Mouse (Mus musculus) CH12.LX (cell line): Measurements from ENCODE around the gene Psip1. TPM values are rescaled to one million over a fixed set of nuclear protein-coding genes. Genes with fewer than 3 reads are reported as not detected.

Experiments used
- DNase-seq: peaks from one replicate; pipeline ENCODE4 v3.0.0-alpha.2; 2013; ENCODE audit errors: extremely low read depth
- H3K27ac ChIP-seq: 2 replicates; pipeline ENCODE4 v1.5.1; 2012; ENCODE audit warnings: low read depth, mild to moderate bottlenecking, control low read depth, moderate library complexity; ENCODE audit not compliant: insufficient read depth
- H3K27me3 ChIP-seq: replicated peaks from 2 replicates; pipeline ENCODE3; 2012; ENCODE audit warnings: inconsistent platforms
- H3K36me3 ChIP-seq, 2 experiments: replicated peaks in 1 of 2; 2 replicates each; pipeline versions ENCODE3 to v1.6.1; 2012; ENCODE audit warnings: inconsistent platforms in 1 of 2, low read length in 1 of 2, mild to moderate bottlenecking in 1 of 2, mixed read lengths in 1 of 2, moderate library complexity in 1 of 2; ENCODE audit not compliant: control insufficient read depth in 1 of 2, insufficient read depth in 1 of 2
- H3K4me1 ChIP-seq, 2 experiments: 2 replicates each; pipeline ENCODE4 v1.6.1; 2012; ENCODE audit warnings: inconsistent platforms in 1 of 2, moderate library complexity in 1 of 2; ENCODE audit not compliant: insufficient read depth in 2 of 2, control insufficient read depth in 1 of 2
- H3K4me2 ChIP-seq: 2 replicates; pipeline ENCODE4 v1.6.1; 2012; ENCODE audit warnings: low read depth, mild to moderate bottlenecking, control low read depth; ENCODE audit not compliant: poor library complexity, insufficient read depth, severe bottlenecking
- H3K4me3 ChIP-seq, 3 experiments: fragments of 150-350 bp in 1 of 3; sonication (generic) in 1 of 3; replicated peaks in 1 of 3; 2 replicates each; pipeline versions ENCODE3 to v1.5.1; 2011 to 2012; ENCODE audit warnings: low read depth in 2 of 3, low read length in 2 of 3, mild to moderate bottlenecking in 2 of 3, moderate library complexity in 2 of 3, control low read depth in 1 of 3, improper control_type of control experiment in 1 of 3, inconsistent platforms in 1 of 3, mixed read lengths in 1 of 3; ENCODE audit not compliant: poor library complexity in 1 of 3
- H3K79me2 ChIP-seq: replicated peaks from 2 replicates; pipeline ENCODE4 v1.6.1; 2012; ENCODE audit warnings: mild to moderate bottlenecking, moderate library complexity; ENCODE audit not compliant: control insufficient read depth, poor library complexity, insufficient read depth, severe bottlenecking; ENCODE audit errors: extremely low read depth
- H3K9ac ChIP-seq: 2 replicates; pipeline ENCODE4 v1.6.1; 2012; ENCODE audit warnings: low read depth, mild to moderate bottlenecking, control low read depth, moderate library complexity; ENCODE audit not compliant: insufficient read depth
- H3K9me3 ChIP-seq: replicated peaks from 2 replicates; pipeline ENCODE3; 2012; ENCODE audit warnings: low read length, inconsistent platforms, mixed read lengths
- BHLHE40 ChIP-seq: IDR thresholded peaks from 2 replicates; pipeline ENCODE4 v1.6.1; 2011; ENCODE audit warnings: mild to moderate bottlenecking, low read depth, low read length, improper control_type of control experiment
- CHD1 ChIP-seq: IDR thresholded peaks from 2 replicates; pipeline ENCODE4 v1.6.1; 2012; ENCODE audit warnings: low read depth, low read length, improper control_type of control experiment, inconsistent platforms
- CHD2 ChIP-seq: IDR thresholded peaks from 2 replicates; pipeline ENCODE4 v1.6.1; 2011; ENCODE audit warnings: low read length, improper control_type of control experiment
- CTCF ChIP-seq, 2 experiments: IDR thresholded peaks in 1 of 2; conservative IDR thresholded peaks in 1 of 2; 2 replicates each; pipeline ENCODE4 v1.5.1; 2011 to 2012; ENCODE audit warnings: low read depth in 2 of 2, low read length in 2 of 2, improper control_type of control experiment in 1 of 2, inconsistent platforms in 1 of 2, mild to moderate bottlenecking in 1 of 2, moderate library complexity in 1 of 2
- ELF1 ChIP-seq: IDR thresholded peaks from 2 replicates; pipeline ENCODE4 v1.6.1; 2014; ENCODE audit warnings: low read depth, mild to moderate bottlenecking, inconsistent platforms, low read length, improper control_type of control experiment
- ETS1 ChIP-seq: conservative IDR thresholded peaks from 2 replicates; pipeline ENCODE4 v1.6.1; 2012; ENCODE audit warnings: low read depth, mild to moderate bottlenecking, inconsistent platforms, low read length, improper control_type of control experiment, moderate library complexity
- GABPA ChIP-seq: IDR thresholded peaks from 2 replicates; pipeline ENCODE4 v1.6.1; 2012; ENCODE audit warnings: low read depth, low read length, improper control_type of control experiment, inconsistent platforms; ENCODE audit not compliant: insufficient replicate concordance
- KAT2A ChIP-seq: IDR thresholded peaks from 2 replicates; pipeline ENCODE4 v1.6.1; 2012; ENCODE audit warnings: low read length, improper control_type of control experiment, inconsistent platforms; ENCODE audit not compliant: insufficient replicate concordance
- NRF1 ChIP-seq: IDR thresholded peaks from 2 replicates; pipeline ENCODE4 v1.6.1; 2014; ENCODE audit warnings: low read depth, mild to moderate bottlenecking, inconsistent platforms, low read length, improper control_type of control experiment, moderate library complexity
- POLR2A ChIP-seq: IDR thresholded peaks from 2 replicates; pipeline ENCODE4 v1.6.1; 2011; ENCODE audit warnings: low read depth, mild to moderate bottlenecking, improper control_type of control experiment, low read length
- POLR2AphosphoS2 ChIP-seq: IDR thresholded peaks from 2 replicates; pipeline ENCODE4 v1.6.1; 2011; ENCODE audit warnings: low read depth, low read length, improper control_type of control experiment
- RAD21 ChIP-seq: IDR thresholded peaks from 2 replicates; pipeline ENCODE4 v1.6.1; 2011; ENCODE audit warnings: low read depth, mild to moderate bottlenecking, low read length, improper control_type of control experiment, moderate library complexity
- RCOR1 ChIP-seq: conservative IDR thresholded peaks from 2 replicates; pipeline ENCODE4 v1.6.1; 2012; ENCODE audit warnings: low read depth, mild to moderate bottlenecking, inconsistent platforms, low read length, improper control_type of control experiment
- TBP ChIP-seq: conservative IDR thresholded peaks from 2 replicates; pipeline ENCODE4 v1.6.1; 2011; ENCODE audit warnings: low read depth, low read length, improper control_type of control experiment
- TCF12 ChIP-seq: IDR thresholded peaks from 2 replicates; pipeline ENCODE4 v1.6.1; 2014; ENCODE audit warnings: low read depth, mild to moderate bottlenecking, inconsistent platforms, low read length, improper control_type of control experiment
- UBTF ChIP-seq: IDR thresholded peaks from 2 replicates; pipeline ENCODE4 v1.6.1; 2012; ENCODE audit warnings: low read depth, mild to moderate bottlenecking, inconsistent platforms, low read length, improper control_type of control experiment, moderate library complexity
- ZC3H11A ChIP-seq: IDR thresholded peaks from 2 replicates; pipeline ENCODE4 v1.6.1; 2012; ENCODE audit warnings: low read depth, mild to moderate bottlenecking, inconsistent platforms, low read length, improper control_type of control experiment
- ZMIZ1 ChIP-seq: IDR thresholded peaks from 2 replicates; pipeline ENCODE4 v1.6.1; 2012; ENCODE audit warnings: low read depth, mild to moderate bottlenecking, inconsistent platforms, low read length, improper control_type of control experiment
- dilution Hi-C: fragments of 300-500 bp; cut with MboI; formaldehyde crosslinking; loops from 2 replicates; pipeline ENCODE4 v1.14.3; 2020; ENCODE audit warnings: low sequenced_read_pairs; ENCODE audit not compliant: extremely low pct_unique_long_range_greater_than_20kb, extremely low pct_ligation_motif_present
- in situ Hi-C: fragments of 300-500 bp; cut with MboI; formaldehyde crosslinking; loops from 3 replicates; pipeline ENCODE4 v1.14.3; 2019; ENCODE audit warnings: low sequenced_read_pairs, low pct_ligation_motif_present, low pct_unique_long_range_greater_than_20kb, mixed read lengths
- polyA plus RNA-seq: library from polyadenylated mRNA; unstranded; fragments of >175 nt; gene quantifications from 2 replicates; pipeline ENCODE4 v1.2.1, GENCODE M21; 2012; ENCODE audit warnings: low read depth; ENCODE audit not compliant: insufficient read length
- total RNA-seq, 2 experiments: library from RNA; depleted of rRNA; stranded (reverse); fragments of 300-350 nt in 1 of 2; fragments of >200 nt in 1 of 2; gene quantifications; 2 replicates each; pipeline ENCODE4 v1.2.3; 2012 to 2014

Psip1 gene
- total and polyA plus RNA-seq, 3 experiments: 61.7 to 157 (median 107) TPM

DNA sequence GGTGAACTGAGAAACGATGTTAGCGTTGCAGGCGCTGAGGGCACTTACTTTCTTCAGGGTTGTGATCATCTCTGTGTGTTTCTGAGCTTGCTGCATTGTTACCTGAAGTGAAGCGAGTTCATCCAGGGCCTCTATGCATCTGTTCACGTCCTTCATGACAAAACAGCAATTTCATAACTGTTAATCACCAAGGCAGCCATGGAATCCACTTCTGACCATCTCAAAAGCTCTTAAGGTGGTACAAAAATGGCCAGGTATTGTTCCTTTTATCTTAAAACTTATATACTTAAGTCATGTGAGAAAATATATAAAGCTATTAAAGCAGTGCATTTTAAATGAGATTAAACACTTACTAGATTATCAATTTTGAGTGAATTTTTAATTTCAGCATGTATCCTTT lies 26.2 kb downstream of the Psip1 start:
- no peak overlapping the region for H3K4me3 ChIP-seq
- DNase-seq: no peak
- H3K27me3 ChIP-seq: no peaks in the 10 kb centered on the region
- H3K4me2 ChIP-seq: no peak overlapping the region
- no peak overlapping the region for H3K27ac ChIP-seq
- peaks cover 52 to 84% of the 10 kb centered on the region in 2 experiments for H3K36me3 ChIP-seq
- in situ Hi-C loops (no loop called here), dilution Hi-C loops (no loop called here)
- no peak for TF ChIP-seq POLR2A
- TF ChIP-seq ZC3H11A: no peak
- TF ChIP-seq CHD1: no peak
- no peak for TF ChIP-seq RAD21
- no peak for TF ChIP-seq ETS1
- TF ChIP-seq RCOR1: no peak
- TF ChIP-seq GABPA: no peak
- no peak for TF ChIP-seq POLR2AphosphoS2
- TF ChIP-seq CHD2: no peak
- TF ChIP-seq NRF1: no peak
- TF ChIP-seq TBP: no peak
- no peak for TF ChIP-seq KAT2A
- TF ChIP-seq CTCF (conservative IDR thresholded peaks at IDR 0.05 in 1 of 2, IDR thresholded peaks at IDR 0.05 in 1 of 2; ENCODE audit: low read depth in 2 of 2, low read length in 2 of 2): no peak
- no peak for TF ChIP-seq UBTF
- no peak for TF ChIP-seq TCF12
- no peak for TF ChIP-seq ELF1
- TF ChIP-seq ZMIZ1: no peak
- peaks cover 0 to 10% of the 10 kb centered on the region in 2 experiments; a peak in 2 of 4 replicates for H3K4me1 ChIP-seq
- no peak overlapping the region for H3K9ac ChIP-seq
- no peaks in the 10 kb centered on the region for H3K9me3 ChIP-seq
- H3K79me2 ChIP-seq: no peaks in the 10 kb centered on the region

DNA sequence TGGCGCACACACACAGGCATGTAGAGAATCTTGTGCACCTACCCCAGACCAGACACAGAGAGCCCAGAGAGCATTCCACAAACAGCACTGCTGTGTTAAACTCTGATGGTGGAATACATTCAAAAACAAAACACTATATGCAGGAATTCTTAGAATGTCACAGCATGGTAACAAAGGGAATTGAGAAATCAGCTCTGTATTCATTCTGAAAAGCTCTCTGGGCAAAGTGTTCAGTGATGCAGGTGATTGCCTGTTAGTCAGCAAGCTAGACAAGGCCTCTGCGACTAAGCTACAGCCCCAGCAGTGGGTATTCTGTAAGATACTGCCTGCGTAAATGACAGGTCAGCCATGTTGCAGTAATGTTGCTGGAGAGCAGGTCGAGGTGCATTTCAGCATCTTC lies 35.5 kb downstream of the Psip1 start:
- TF ChIP-seq TCF12 (no peak), BHLHE40 (no peak), POLR2AphosphoS2 (no peak), TBP (no peak)
- no peak overlapping the region for H3K27ac ChIP-seq
- H3K9ac ChIP-seq: no peak overlapping the region
- no peaks in the 10 kb centered on the region for H3K79me2 ChIP-seq
- no peaks in the 10 kb centered on the region for H3K9me3 ChIP-seq
- no peak overlapping the region for H3K4me3 ChIP-seq
- no peak overlapping the region for H3K4me2 ChIP-seq
- dilution Hi-C loops: no loop called here
- H3K27me3 ChIP-seq: no peaks in the 10 kb centered on the region
- in situ Hi-C loops: no loop called here
- DNase-seq: no peak
- no peaks in the 10 kb centered on the region for H3K4me1 ChIP-seq
- H3K36me3 ChIP-seq: peaks cover 48 to 66% of the 10 kb centered on the region in 2 experiments
